Mouse (Mus musculus) heart, embryonic 14.5 days (tissue): Measurements from ENCODE around the gene Akap2. TPM values are rescaled to one million over a fixed set of nuclear protein-coding genes. Genes with fewer than 3 reads are reported as not detected.

Source experiments
- ATAC-seq: fragments of 200-750 bp; cut with Nextera tagmentation; 2 replicates; pipeline ENCODE4 v1.8.0; 2017; ENCODE audit warnings: low read depth, moderate TSS enrichment; ENCODE audit not compliant: insufficient number of reproducible peaks, insufficient read depth, low FRiP score
- H3K27ac ChIP-seq, 2 experiments: fragments of 200-500 bp in 1 of 2; fragments of 300-500 bp in 1 of 2; sonication (generic) in 1 of 2; replicated peaks in 1 of 2; 2 replicates each; pipeline ENCODE4 v1.5.1; 2012 to 2014; ENCODE audit warnings: low read depth in 2 of 2, low read length in 2 of 2, control low read depth in 1 of 2, mild to moderate bottlenecking in 1 of 2, mixed read lengths in 1 of 2; ENCODE audit not compliant: control insufficient read depth in 1 of 2, insufficient read depth in 1 of 2
- H3K27me3 ChIP-seq: fragments of 300-500 bp; sonication (generic); 2 replicates; pipeline ENCODE4 v1.6.1; 2014; ENCODE audit warnings: mild to moderate bottlenecking, low read length, control low read depth; ENCODE audit not compliant: control insufficient read depth, insufficient read depth
- H3K36me3 ChIP-seq: fragments of 300-500 bp; sonication (generic); 2 replicates; pipeline ENCODE4 v1.6.1; 2014; ENCODE audit warnings: mild to moderate bottlenecking, control low read depth, low read length, mixed read lengths; ENCODE audit not compliant: control insufficient read depth, insufficient read depth
- H3K4me1 ChIP-seq, 2 experiments: fragments of 200-500 bp in 1 of 2; fragments of 300-500 bp in 1 of 2; sonication (generic) in 1 of 2; 2 replicates each; pipeline ENCODE4 v1.6.1; 2012 to 2014; ENCODE audit warnings: low read length in 2 of 2, control low read depth in 1 of 2, mixed read lengths in 1 of 2; ENCODE audit not compliant: control insufficient read depth in 2 of 2, insufficient read depth in 2 of 2
- H3K4me2 ChIP-seq: fragments of 300-500 bp; sonication (generic); 2 replicates; pipeline ENCODE4 v1.6.1; 2014; ENCODE audit warnings: mild to moderate bottlenecking, low read length
- H3K4me3 ChIP-seq, 2 experiments: fragments of 200-500 bp in 1 of 2; fragments of 300-500 bp in 1 of 2; sonication (generic) in 1 of 2; 2 replicates each; pipeline ENCODE4 v1.5.1; 2012 to 2014; ENCODE audit warnings: low read length in 2 of 2, mild to moderate bottlenecking in 2 of 2, control low read depth in 1 of 2, low read depth in 1 of 2, moderate library complexity in 1 of 2; ENCODE audit not compliant: control insufficient read depth in 1 of 2, insufficient read depth in 1 of 2
- H3K9ac ChIP-seq: fragments of 300-500 bp; sonication (generic); 2 replicates; pipeline ENCODE4 v1.6.1; 2014; ENCODE audit warnings: mild to moderate bottlenecking, low read length
- H3K9me3 ChIP-seq: fragments of 300-500 bp; sonication (generic); 2 replicates; pipeline ENCODE4 v1.6.1; 2016; ENCODE audit warnings: low read length, control low read depth; ENCODE audit not compliant: control insufficient read depth
- WGBS: fragments of 180-500 bp; shearing (Covaris S2); extraction: QIAGEN DNeasy Blood & Tissue Kit; methylation state at CpG from one replicate; pipeline ENCODE4 v1.1.7; 2014; 5-methylcytosine and 5-hydroxymethylcytosine counted together
- polyA plus RNA-seq: library from polyadenylated mRNA; unstranded; fragments of >200 nt; fragmentation: Nextera tagmentation; extraction: Ambion mirVana; gene quantifications from 2 replicates; pipeline ENCODE4 v1.2.1, GENCODE M21; 2014

The Akap2 gene
- polyA plus RNA-seq, 1 experiment from 2014 or later = 52.0 TPM

- Histone ChIP-seq H3K4me1 (peaks cover 36 to 72% of the 10 kb centered on the region in 2 experiments), H3K36me3 (no peaks in the 10 kb centered on the region), H3K27me3 (no peaks in the 10 kb centered on the region), H3K4me3 (no peak overlapping the region), H3K9me3 (no peaks in the 10 kb centered on the region), H3K9ac (no peak overlapping the region; the same call in 1 of the 2 replicates), H3K4me2 (no peak overlapping the region), H3K27ac (peak overlapping the region in 1 of 2 experiments; percentile 53; a peak in 1 of 4 replicates)
- no peak for ATAC-seq
- 60% methylated on average over 7 of the region's 7 CpGs for WGBS
Observed at GRCm38 (mm10) chr4:57832318-57832717, 114.9 kb downstream of the Akap2 start.

DNA sequence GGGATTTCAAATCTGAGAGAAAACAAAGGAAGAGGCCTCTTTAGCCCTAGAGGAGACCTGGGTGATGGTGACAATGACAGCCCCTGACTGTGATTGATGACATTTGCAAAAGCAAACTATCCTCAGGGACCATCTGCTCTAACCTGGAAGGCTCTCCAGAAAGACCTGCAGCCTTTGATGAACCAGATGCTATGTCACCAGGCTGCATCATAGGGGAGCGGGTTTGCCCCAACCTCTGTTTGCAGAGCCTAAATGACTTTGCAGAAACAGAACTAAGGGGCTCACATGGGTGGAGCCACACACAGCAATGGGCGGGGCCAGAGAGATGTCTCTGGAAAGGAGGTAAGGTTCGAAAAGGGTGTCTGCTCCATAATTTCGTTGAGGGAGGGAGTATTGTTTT is 115.6 kb downstream of the Akap2 start:
- H3K36me3 ChIP-seq = no peaks in the 10 kb centered on the region
- H3K9ac ChIP-seq = no peak overlapping the region
- H3K9me3 ChIP-seq = no peaks in the 10 kb centered on the region
- H3K4me1 ChIP-seq = peaks cover 36 to 72% of the 10 kb centered on the region in 2 experiments
- no peak for ATAC-seq
- H3K4me3 ChIP-seq = no peak overlapping the region
- H3K27ac ChIP-seq = peak overlapping the region in 1 of 2 experiments; percentile 53; a peak in 1 of 4 replicates
- no peak overlapping the region for H3K4me2 ChIP-seq
- H3K27me3 ChIP-seq = no peaks in the 10 kb centered on the region
- 71% methylated on average over 4 of the region's 4 CpGs for WGBS

DNA sequence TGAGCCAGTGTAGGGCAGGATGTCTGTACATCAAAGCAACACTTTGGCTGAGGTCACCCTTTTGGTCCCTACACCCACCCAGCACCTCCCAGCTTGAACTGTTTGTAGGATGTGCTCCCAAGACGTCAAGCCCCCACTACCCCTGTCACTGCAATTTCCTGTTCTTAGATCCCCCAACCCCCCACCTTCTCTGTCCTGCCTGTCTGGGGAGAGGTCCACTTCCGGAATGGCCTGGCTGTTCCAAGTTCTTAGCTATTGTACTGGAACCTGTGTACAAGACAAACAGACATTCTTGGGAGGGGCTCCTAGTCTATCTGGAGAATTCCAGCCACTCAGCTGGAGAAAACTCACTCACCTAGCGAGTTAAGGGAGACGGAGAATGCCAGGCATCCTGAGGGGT is 116.7 kb downstream of the Akap2 start:
- WGBS = 28% methylated on average over 4 of the region's 4 CpGs
- no peaks in the 10 kb centered on the region for H3K36me3 ChIP-seq
- no peak overlapping the region for H3K4me3 ChIP-seq
- H3K9me3 ChIP-seq = no peaks in the 10 kb centered on the region
- no peak overlapping the region for H3K9ac ChIP-seq
- peaks cover 31 to 64% of the 10 kb centered on the region in 2 experiments for H3K4me1 ChIP-seq
- H3K27me3 ChIP-seq = no peaks in the 10 kb centered on the region
- no peak for ATAC-seq
- H3K27ac ChIP-seq = 0 out of 4 replicates have a peak overlapping the region, but pooled peaks of 1 of the 2 experiments have one; percentile 31
- no peak overlapping the region for H3K4me2 ChIP-seq

DNA sequence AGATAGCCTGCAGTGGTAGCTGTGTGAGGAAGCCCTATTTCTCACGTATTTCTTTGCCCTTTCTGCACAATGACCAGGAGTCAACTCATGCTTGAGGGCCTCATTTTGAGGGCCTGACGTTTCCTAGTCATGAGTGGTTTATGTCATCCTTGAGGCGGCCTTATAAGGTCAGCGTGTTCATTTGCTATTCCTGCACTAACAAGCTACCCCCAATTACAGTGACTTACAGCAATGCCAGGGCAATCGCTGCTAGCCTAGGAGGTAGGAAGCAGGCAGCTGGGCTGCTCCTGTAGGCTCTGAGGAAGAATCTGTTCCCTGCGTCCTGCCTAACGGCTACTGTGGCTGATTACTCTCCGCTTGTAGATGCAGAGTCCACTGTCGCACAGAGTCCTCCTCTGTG is 119.6 kb downstream of the Akap2 start:
- Histone ChIP-seq H3K27ac (peak overlapping the region; percentile 82 to 83), H3K4me2 (peak overlapping the region; percentile 26), H3K27me3 (no peaks in the 10 kb centered on the region), H3K9me3 (no peaks in the 10 kb centered on the region), H3K4me1 (peaks cover 20 to 54% of the 10 kb centered on the region in 2 experiments), H3K4me3 (no peak overlapping the region), H3K36me3 (no peaks in the 10 kb centered on the region), H3K9ac (peak overlapping the region; percentile 57)
- WGBS = 32% methylated on average over 9 of the region's 9 CpGs
- ATAC-seq = no peak

DNA sequence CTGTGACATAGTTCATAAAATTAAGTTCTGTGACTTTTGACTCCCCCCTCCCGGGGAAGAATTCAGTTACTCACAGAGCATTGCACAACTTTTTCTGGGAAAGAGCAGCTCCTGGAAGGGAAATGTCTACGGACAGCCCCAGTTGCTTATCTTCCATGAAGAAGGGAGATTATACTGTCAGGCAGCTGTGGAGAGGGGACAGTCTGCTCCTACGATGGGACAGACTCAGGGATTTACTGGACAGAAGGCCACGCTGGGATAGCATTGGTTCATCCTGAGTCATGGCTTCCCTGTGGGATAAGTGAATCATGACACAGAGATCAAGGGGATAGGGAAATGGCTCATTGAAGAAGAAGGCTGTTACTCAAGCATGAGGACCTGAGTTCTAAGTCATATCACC is 121.9 kb downstream of the Akap2 start:
- H3K27me3 ChIP-seq = no peaks in the 10 kb centered on the region
- H3K9me3 ChIP-seq = no peaks in the 10 kb centered on the region
- no peak overlapping the region for H3K9ac ChIP-seq
- H3K4me3 ChIP-seq = no peak overlapping the region
- WGBS = 32% methylated on average over 4 of the region's 4 CpGs
- peaks cover 12 to 46% of the 10 kb centered on the region in 2 experiments for H3K4me1 ChIP-seq
- no peaks in the 10 kb centered on the region for H3K36me3 ChIP-seq
- no peak overlapping the region; a peak in 1 of 4 replicates for H3K27ac ChIP-seq
- ATAC-seq = no peak
- no peak overlapping the region for H3K4me2 ChIP-seq

- peaks cover 16 to 51% of the 10 kb centered on the region in 2 experiments for H3K4me1 ChIP-seq
- H3K9ac ChIP-seq = no peak overlapping the region
- no peak overlapping the region for H3K4me3 ChIP-seq
- H3K9me3 ChIP-seq = no peaks in the 10 kb centered on the region
- H3K27me3 ChIP-seq = no peaks in the 10 kb centered on the region
- WGBS = 69% methylated on average over 1 of the region's 1 CpGs
- no peaks in the 10 kb centered on the region for H3K36me3 ChIP-seq
- ATAC-seq = no peak
- no peak overlapping the region for H3K4me2 ChIP-seq
- H3K27ac ChIP-seq = peak overlapping the region in 1 of 2 experiments; percentile 67; a peak in 1 of 4 replicates
Observed at GRCm38 (mm10) chr4:57841911-57842310, 124.5 kb downstream of the Akap2 start.

DNA sequence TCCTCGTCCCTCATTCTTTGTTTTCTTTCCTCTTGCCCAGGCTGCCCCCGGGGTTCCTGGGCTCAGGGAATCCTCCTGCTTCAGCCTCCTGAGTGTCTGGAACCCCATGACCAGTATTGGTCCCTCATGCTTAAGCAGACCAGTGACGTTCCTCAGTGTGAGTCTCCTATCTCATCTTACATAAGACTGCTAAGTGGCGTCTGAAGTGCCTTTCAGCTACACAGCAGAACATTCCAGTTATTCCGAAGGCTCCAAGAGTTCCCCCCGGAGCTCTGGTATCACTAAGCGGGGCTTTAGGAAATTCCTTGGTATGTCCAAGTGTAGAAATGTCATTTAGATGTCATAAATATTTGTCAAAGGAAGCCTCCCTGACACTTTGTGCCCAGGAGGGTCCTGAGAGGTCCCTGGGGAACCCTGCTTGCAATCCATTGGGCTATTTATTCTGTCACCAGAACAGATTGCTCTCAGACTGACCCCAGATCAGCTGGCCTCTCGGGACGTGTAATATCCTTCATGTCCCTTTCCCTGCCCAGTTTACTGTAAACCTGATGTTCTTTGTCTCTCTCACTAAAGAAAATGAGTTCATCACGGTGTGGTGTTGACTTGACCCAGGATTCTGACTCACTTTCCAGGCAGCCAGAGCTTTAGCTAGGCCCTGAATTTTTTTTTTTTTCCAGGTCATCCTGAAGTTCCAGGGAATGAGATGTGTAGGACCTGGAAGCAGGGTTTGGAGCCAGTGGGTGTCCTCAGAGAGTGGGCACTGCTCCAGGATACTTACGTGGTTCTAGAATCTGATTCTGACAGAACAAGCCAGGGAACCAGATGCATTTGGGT is 125.2 kb downstream of the Akap2 start:
- ATAC-seq = no peak
- H3K4me2 ChIP-seq = no peak overlapping the region
- peak overlapping the region; percentile 55 to 67 for H3K27ac ChIP-seq
- H3K4me3 ChIP-seq = no peak overlapping the region
- peak overlapping the region; percentile 11; the same call in 1 of the 2 replicates for H3K9ac ChIP-seq
- no peaks in the 10 kb centered on the region for H3K36me3 ChIP-seq
- no peaks in the 10 kb centered on the region for H3K27me3 ChIP-seq
- WGBS = 33% methylated on average over 11 of the region's 11 CpGs
- H3K4me1 ChIP-seq = peaks cover 19 to 51% of the 10 kb centered on the region in 2 experiments
- no peaks in the 10 kb centered on the region for H3K9me3 ChIP-seq
